Mouse (Mus musculus): Measurements from ENCODE around the gene Pin1. TPM values are rescaled to one million over a fixed set of nuclear protein-coding genes. Genes with fewer than 3 reads are reported as not detected.

Gene Pin1
- polyA plus RNA-seq, 1 experiment, result 18.9 TPM

- no peaks in the 10 kb centered on the region for H3K4me1 ChIP-seq (ENCODE audit: control insufficient read depth, insufficient read depth, low read length)
- TF ChIP-seq POLR2A (IDR thresholded peaks at IDR 0.05; ENCODE audit: low read depth, low read length) (no peak), CTCF (conservative IDR thresholded peaks at IDR 0.05; ENCODE audit: insufficient read depth, insufficient read length, low read depth, low read length) (no peak)
- H3K27ac ChIP-seq (ENCODE audit: insufficient read depth, low read depth, low read length), result no peak overlapping the region
- WGBS, result 21% methylated on average over 8 of the region's 8 CpGs
- no peaks in the 10 kb centered on the region for H3K36me3 ChIP-seq (ENCODE audit: control insufficient read depth, insufficient read depth, low read length)
- no peak overlapping the region for H3K4me3 ChIP-seq (ENCODE audit: insufficient read depth, low read depth, low read length)
- no peak for DNase-seq
- no peaks in the 10 kb centered on the region for H3K27me3 ChIP-seq (replicated peaks; ENCODE audit: control insufficient read depth, insufficient read depth, low read length)
Measured at GRCm38 (mm10) chr9:20665925-20666324, 14.0 kb downstream of the Pin1 start.

- Histone ChIP-seq H3K27me3 (replicated peaks; ENCODE audit: control insufficient read depth, insufficient read depth, low read length) (no peaks in the 10 kb centered on the region), H3K27ac (ENCODE audit: insufficient read depth, low read depth, low read length) (no peak overlapping the region), H3K4me1 (ENCODE audit: control insufficient read depth, insufficient read depth, low read length) (no peaks in the 10 kb centered on the region), H3K36me3 (ENCODE audit: control insufficient read depth, insufficient read depth, low read length) (no peaks in the 10 kb centered on the region), H3K4me3 (ENCODE audit: insufficient read depth, low read depth, low read length) (no peak overlapping the region)
- DNase-seq, result no peak
- TF ChIP-seq POLR2A (IDR thresholded peaks at IDR 0.05; ENCODE audit: low read depth, low read length), result no peak
- TF ChIP-seq CTCF (conservative IDR thresholded peaks at IDR 0.05; ENCODE audit: insufficient read depth, insufficient read length, low read depth, low read length), result no peak
- 16% methylated on average over 7 of the region's 7 CpGs for WGBS
Measured at GRCm38 (mm10) chr9:20666510-20667034, 14.7 kb downstream of the Pin1 start.

- WGBS, result 93% methylated on average over 22 of the region's 22 CpGs
- DNase-seq, result no peak
- Histone ChIP-seq H3K27ac (ENCODE audit: insufficient read depth, low read depth, low read length) (no peak overlapping the region), H3K4me1 (ENCODE audit: control insufficient read depth, insufficient read depth, low read length) (no peaks in the 10 kb centered on the region), H3K4me3 (ENCODE audit: insufficient read depth, low read depth, low read length) (no peak overlapping the region), H3K27me3 (replicated peaks; ENCODE audit: control insufficient read depth, insufficient read depth, low read length) (no peaks in the 10 kb centered on the region), H3K36me3 (ENCODE audit: control insufficient read depth, insufficient read depth, low read length) (no peaks in the 10 kb centered on the region)
- no peak for TF ChIP-seq POLR2A (IDR thresholded peaks at IDR 0.05; ENCODE audit: low read depth, low read length)
- TF ChIP-seq CTCF (conservative IDR thresholded peaks at IDR 0.05; ENCODE audit: insufficient read depth, insufficient read length, low read depth, low read length), result no peak
Measured at GRCm38 (mm10) chr9:20668065-20668464, 16.2 kb downstream of the Pin1 start.

- Histone ChIP-seq H3K36me3 (ENCODE audit: control insufficient read depth, insufficient read depth, low read length) (no peaks in the 10 kb centered on the region), H3K4me1 (ENCODE audit: control insufficient read depth, insufficient read depth, low read length) (no peaks in the 10 kb centered on the region), H3K4me3 (ENCODE audit: insufficient read depth, low read depth, low read length) (no peak overlapping the region), H3K27ac (ENCODE audit: insufficient read depth, low read depth, low read length) (no peak overlapping the region), H3K27me3 (replicated peaks; ENCODE audit: control insufficient read depth, insufficient read depth, low read length) (no peaks in the 10 kb centered on the region)
- TF ChIP-seq POLR2A (IDR thresholded peaks at IDR 0.05; ENCODE audit: low read depth, low read length), result no peak
- no peak for TF ChIP-seq CTCF (conservative IDR thresholded peaks at IDR 0.05; ENCODE audit: insufficient read depth, insufficient read length, low read depth, low read length)
- DNase-seq, result no peak
- 77% methylated on average over 16 of the region's 16 CpGs for WGBS
Measured at GRCm38 (mm10) chr9:20672047-20672446, 20.2 kb downstream of the Pin1 start.

- DNase-seq, result no peak
- H3K4me3 ChIP-seq (ENCODE audit: insufficient read depth, low read depth, low read length), result no peak overlapping the region
- no peaks in the 10 kb centered on the region for H3K36me3 ChIP-seq (ENCODE audit: control insufficient read depth, insufficient read depth, low read length)
- H3K4me1 ChIP-seq (ENCODE audit: control insufficient read depth, insufficient read depth, low read length), result no peaks in the 10 kb centered on the region
- no peaks in the 10 kb centered on the region for H3K27me3 ChIP-seq (replicated peaks; ENCODE audit: control insufficient read depth, insufficient read depth, low read length)
- WGBS, result 93% methylated on average over 12 of the region's 12 CpGs
- TF ChIP-seq CTCF (conservative IDR thresholded peaks at IDR 0.05; ENCODE audit: insufficient read depth, insufficient read length, low read depth, low read length), result no peak
- no peak for TF ChIP-seq POLR2A (IDR thresholded peaks at IDR 0.05; ENCODE audit: low read depth, low read length)
- no peak overlapping the region for H3K27ac ChIP-seq (ENCODE audit: insufficient read depth, low read depth, low read length)
Measured at GRCm38 (mm10) chr9:20677892-20678291, 26.0 kb downstream of the Pin1 start.

GRCm38 (mm10) chr9:20680378-20680958, 28.6 kb downstream of the Pin1 start:
- Histone ChIP-seq H3K36me3 (ENCODE audit: control insufficient read depth, insufficient read depth, low read length) (no peaks in the 10 kb centered on the region), H3K4me1 (ENCODE audit: control insufficient read depth, insufficient read depth, low read length) (no peaks in the 10 kb centered on the region), H3K27me3 (replicated peaks; ENCODE audit: control insufficient read depth, insufficient read depth, low read length) (no peaks in the 10 kb centered on the region), H3K27ac (ENCODE audit: insufficient read depth, low read depth, low read length) (no peak overlapping the region), H3K4me3 (ENCODE audit: insufficient read depth, low read depth, low read length) (no peak overlapping the region)
- no peak for DNase-seq
- 74% methylated on average over 9 of the region's 9 CpGs for WGBS
- TF ChIP-seq POLR2A (IDR thresholded peaks at IDR 0.05; ENCODE audit: low read depth, low read length), result no peak
- TF ChIP-seq CTCF (conservative IDR thresholded peaks at IDR 0.05; ENCODE audit: insufficient read depth, insufficient read length, low read depth, low read length), result no peak

GRCm38 (mm10) chr9:20681546-20682388, 29.9 kb downstream of the Pin1 start:
- Histone ChIP-seq H3K36me3 (ENCODE audit: control insufficient read depth, insufficient read depth, low read length) (no peaks in the 10 kb centered on the region), H3K4me3 (ENCODE audit: insufficient read depth, low read depth, low read length) (no peak overlapping the region), H3K27me3 (replicated peaks; ENCODE audit: control insufficient read depth, insufficient read depth, low read length) (no peaks in the 10 kb centered on the region), H3K4me1 (ENCODE audit: control insufficient read depth, insufficient read depth, low read length) (no peaks in the 10 kb centered on the region), H3K27ac (ENCODE audit: insufficient read depth, low read depth, low read length) (no peak overlapping the region)
- 54% methylated on average over 7 of the region's 7 CpGs for WGBS
- TF ChIP-seq CTCF (conservative IDR thresholded peaks at IDR 0.05; ENCODE audit: insufficient read depth, insufficient read length, low read depth, low read length), result no peak
- TF ChIP-seq POLR2A (IDR thresholded peaks at IDR 0.05; ENCODE audit: low read depth, low read length), result no peak
- DNase-seq, result no peak

All from kidney, adult 2 months (tissue).